Mouse (Mus musculus) hindbrain, embryonic 14.5 days (tissue): Measurements from ENCODE around the gene Arl14. TPM values are rescaled to one million over a fixed set of nuclear protein-coding genes. Genes with fewer than 3 reads are reported as not detected.
A peak's percentile ranks its signal among the peaks of the same experiment; 100 is the strongest.

ENCODE experiments used
- ATAC-seq: fragments of 200-750 bp; cut with Nextera tagmentation; 2 replicates; pipeline ENCODE4 v1.8.0; 2017; ENCODE audit warnings: moderate number of reproducible peaks, mild to moderate bottlenecking, moderate TSS enrichment, moderate library complexity; ENCODE audit not compliant: low FRiP score
- DNase-seq: peaks from one replicate; pipeline ENCODE4 v3.0.0-alpha.2; 2015; ENCODE audit warnings: low spot score
- H3K27ac ChIP-seq: fragments of 300-500 bp; sonication (generic); 2 replicates; pipeline ENCODE4 v1.5.1; 2014; ENCODE audit warnings: mild to moderate bottlenecking, moderate library complexity
- H3K27me3 ChIP-seq: fragments of 300-500 bp; sonication (generic); 2 replicates; pipeline ENCODE4 v1.6.1; 2014; ENCODE audit warnings: mild to moderate bottlenecking, low read length, mixed read lengths; ENCODE audit not compliant: control insufficient read depth, insufficient read depth
- H3K36me3 ChIP-seq: fragments of 300-500 bp; sonication (generic); replicated peaks from 2 replicates; pipeline ENCODE4 v1.6.1; 2014; ENCODE audit not compliant: control insufficient read depth, insufficient read depth
- H3K4me1 ChIP-seq: fragments of 300-500 bp; sonication (generic); replicated peaks from 2 replicates; pipeline ENCODE4 v1.6.1; 2014; ENCODE audit warnings: antibody characterized with exemption, low read length, mixed read lengths; ENCODE audit not compliant: control insufficient read depth, insufficient read depth
- H3K4me2 ChIP-seq: fragments of 300-500 bp; sonication (generic); replicated peaks from 2 replicates; pipeline ENCODE4 v1.6.1; 2014; ENCODE audit warnings: mild to moderate bottlenecking, moderate library complexity
- H3K4me3 ChIP-seq: fragments of 300-500 bp; sonication (generic); replicated peaks from 2 replicates; pipeline ENCODE4 v1.5.1; 2014; ENCODE audit warnings: mild to moderate bottlenecking, low read length
- H3K9ac ChIP-seq: fragments of 300-500 bp; sonication (generic); 2 replicates; pipeline ENCODE4 v1.6.1; 2014
- H3K9me3 ChIP-seq: fragments of 300-500 bp; sonication (generic); 2 replicates; pipeline ENCODE4 v1.6.1; 2016; ENCODE audit warnings: low read length; ENCODE audit not compliant: control insufficient read depth
- WGBS: fragments of 180-500 bp; shearing (Covaris S2); extraction: QIAGEN DNeasy Blood & Tissue Kit; methylation state at CpG from one replicate; pipeline ENCODE4 v1.1.7; 2014; 5-methylcytosine and 5-hydroxymethylcytosine counted together
- polyA plus RNA-seq: library from polyadenylated mRNA; unstranded; fragments of >200 nt; fragmentation: Nextera tagmentation; extraction: Ambion mirVana; gene quantifications from 2 replicates; pipeline ENCODE4 v1.2.1, GENCODE M21; 2014

The Arl14 gene
- polyA plus RNA-seq, result not detected in 2 replicates

- H3K9ac ChIP-seq, result no peak within 1 kb of the TSS
- no peak within 1 kb of the TSS for H3K4me2 ChIP-seq
- no peaks in the 10 kb centered on the region for H3K9me3 ChIP-seq
- H3K4me1 ChIP-seq, result no peaks in the 10 kb centered on the region
- H3K4me3 ChIP-seq, result no peak within 1 kb of the TSS
- WGBS, result 88% methylated on average over 8 of the region's 8 CpGs
- no peak for ATAC-seq
- H3K27ac ChIP-seq, result no peak within 1 kb of the TSS
- H3K36me3 ChIP-seq, result no peaks in the 10 kb centered on the region
- no peaks in the 10 kb centered on the region for H3K27me3 ChIP-seq
- no peak for DNase-seq
Measured at GRCm38 (mm10) chr3:69221806-69222501, at the start of gene Arl14. Gene Arl14, plus strand, starts transcription at chr3:69222419.

DNA sequence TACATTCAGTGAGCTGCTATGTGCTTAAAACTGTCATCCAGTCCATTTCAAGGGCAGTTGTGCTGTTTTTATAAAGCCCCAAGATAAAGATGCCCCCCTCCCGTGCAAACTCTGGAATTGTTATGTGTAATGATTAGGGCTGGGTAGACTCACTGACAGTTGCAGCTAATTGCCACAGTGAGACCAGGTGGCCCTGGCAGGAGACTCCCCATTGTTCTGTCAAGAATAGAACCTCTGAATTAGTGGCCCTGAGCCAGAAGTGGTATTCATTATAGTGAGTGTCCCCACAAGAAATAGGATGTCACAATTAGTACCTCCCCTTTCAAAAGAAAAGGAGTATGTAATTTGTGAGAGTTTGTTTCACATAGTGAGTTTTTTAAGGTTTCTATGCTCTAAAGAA lies 47.0 kb upstream of the Arl14 start:
- no peak for ATAC-seq
- H3K9ac ChIP-seq, result no peak overlapping the region
- no peaks in the 10 kb centered on the region for H3K36me3 ChIP-seq
- no peak for DNase-seq
- H3K9me3 ChIP-seq, result no peaks in the 10 kb centered on the region
- no peaks in the 10 kb centered on the region for H3K27me3 ChIP-seq
- H3K27ac ChIP-seq, result no peak overlapping the region
- no peak overlapping the region for H3K4me3 ChIP-seq
- no peak overlapping the region for H3K4me2 ChIP-seq
- H3K4me1 ChIP-seq, result peaks cover 6% of the 10 kb centered on the region; the same call in 1 of the 2 replicates
- WGBS, result 10% methylated on average over 1 of the region's 1 CpGs

DNA sequence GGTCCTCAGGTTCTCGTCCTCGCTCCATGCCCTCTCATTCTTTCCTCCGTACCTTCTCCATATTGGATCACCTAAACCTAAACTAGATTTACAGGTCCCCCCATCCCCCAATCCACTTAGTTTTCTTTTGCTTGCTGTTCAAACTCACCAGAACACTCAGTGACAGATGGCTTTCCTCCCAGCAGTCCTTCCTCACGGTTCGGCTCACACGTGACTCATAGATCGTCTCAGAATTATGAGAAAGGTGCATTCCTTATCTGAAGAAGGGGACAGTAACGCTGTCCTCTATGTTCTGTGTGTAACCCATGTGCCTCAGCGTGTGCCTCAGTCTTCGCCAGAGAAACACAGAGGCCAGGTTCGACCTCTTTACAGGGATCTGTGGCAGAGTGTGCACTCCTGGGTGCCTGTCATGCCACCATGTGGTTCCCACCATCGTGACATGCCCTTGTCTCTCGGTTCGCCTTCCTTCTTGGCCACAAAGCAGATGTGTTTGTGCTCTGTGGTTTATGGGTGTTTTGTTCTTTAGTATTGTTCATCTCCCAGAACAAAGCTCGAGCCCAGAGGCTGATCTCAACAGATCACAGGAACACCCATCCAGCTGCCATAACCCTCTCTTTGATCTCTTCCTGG lies 44.9 kb upstream of the Arl14 start:
- H3K9ac ChIP-seq, result no peak overlapping the region
- WGBS, result 80% methylated on average over 15 of the region's 15 CpGs
- peaks cover 6% of the 10 kb centered on the region; the same call in 1 of the 2 replicates for H3K4me1 ChIP-seq
- no peaks in the 10 kb centered on the region for H3K9me3 ChIP-seq
- no peak for DNase-seq
- no peaks in the 10 kb centered on the region for H3K27me3 ChIP-seq
- no peak overlapping the region for H3K4me2 ChIP-seq
- no peak overlapping the region for H3K4me3 ChIP-seq
- no peaks in the 10 kb centered on the region for H3K36me3 ChIP-seq
- no peak for ATAC-seq
- H3K27ac ChIP-seq, result no peak overlapping the region

DNA sequence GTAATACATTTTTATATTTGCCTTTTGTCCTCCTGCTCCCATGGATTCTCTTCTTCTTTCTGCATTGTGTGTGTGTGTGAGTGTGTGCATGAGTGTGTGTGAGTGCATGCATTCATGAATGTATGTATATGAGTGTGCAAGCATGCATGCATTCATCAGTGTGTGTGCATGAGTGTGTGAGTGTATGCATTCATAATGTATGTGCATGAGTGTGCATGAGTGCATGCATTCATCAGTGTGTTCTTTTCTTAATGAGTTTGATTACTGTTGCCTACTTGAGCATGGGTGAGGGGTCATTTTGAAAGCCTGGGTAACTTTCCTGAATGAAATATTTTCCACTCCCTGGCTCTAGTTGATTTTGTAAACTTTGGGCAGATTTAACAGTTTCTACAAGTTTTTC lies 44.3 kb upstream of the Arl14 start:
- Histone ChIP-seq H3K9me3 (no peaks in the 10 kb centered on the region), H3K27ac (no peak overlapping the region), H3K4me3 (no peak overlapping the region), H3K4me1 (peaks cover 6% of the 10 kb centered on the region; the same call in 1 of the 2 replicates), H3K4me2 (no peak overlapping the region), H3K27me3 (no peaks in the 10 kb centered on the region), H3K9ac (no peak overlapping the region), H3K36me3 (no peaks in the 10 kb centered on the region)
- no peak for DNase-seq
- no peak for ATAC-seq

- Histone ChIP-seq H3K9ac (no peak overlapping the region), H3K4me2 (no peak overlapping the region), H3K4me1 (peaks cover 6% of the 10 kb centered on the region; the same call in 1 of the 2 replicates), H3K36me3 (no peaks in the 10 kb centered on the region), H3K4me3 (no peak overlapping the region), H3K27me3 (no peaks in the 10 kb centered on the region), H3K27ac (no peak overlapping the region), H3K9me3 (no peaks in the 10 kb centered on the region)
- DNase-seq (peak; percentile 38), ATAC-seq (peak; percentile 77)
- 37% methylated on average over 14 of the region's 14 CpGs for WGBS
Measured at GRCm38 (mm10) chr3:69178365-69179004, 43.7 kb upstream of the Arl14 start.

DNA sequence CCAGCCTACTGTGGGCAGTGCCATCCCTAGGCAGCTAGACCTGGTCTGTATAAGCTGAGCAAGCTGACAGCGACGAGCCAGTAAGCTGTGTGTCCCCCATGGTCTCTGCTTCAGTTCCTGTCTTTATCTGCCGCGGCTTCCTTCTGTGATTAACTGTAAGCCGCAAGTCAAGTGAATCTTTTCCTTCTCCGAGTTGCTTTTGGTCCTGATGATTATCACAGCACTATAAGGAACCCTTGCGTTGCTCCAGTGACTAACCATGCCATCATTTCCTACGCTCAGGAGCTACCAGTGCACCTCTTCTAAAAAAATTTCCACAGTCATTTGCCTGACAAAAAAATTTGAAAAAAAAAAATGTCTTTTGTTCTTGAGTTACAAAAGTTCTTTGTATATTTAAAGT lies 40.7 kb upstream of the Arl14 start:
- Histone ChIP-seq H3K36me3 (no peaks in the 10 kb centered on the region), H3K9me3 (no peaks in the 10 kb centered on the region), H3K4me3 (no peak overlapping the region), H3K27ac (no peak overlapping the region), H3K4me1 (peaks cover 6% of the 10 kb centered on the region; the same call in 1 of the 2 replicates), H3K4me2 (no peak overlapping the region), H3K9ac (no peak overlapping the region), H3K27me3 (no peaks in the 10 kb centered on the region)
- 93% methylated on average over 8 of the region's 8 CpGs for WGBS
- DNase-seq (no peak), ATAC-seq (no peak)

DNA sequence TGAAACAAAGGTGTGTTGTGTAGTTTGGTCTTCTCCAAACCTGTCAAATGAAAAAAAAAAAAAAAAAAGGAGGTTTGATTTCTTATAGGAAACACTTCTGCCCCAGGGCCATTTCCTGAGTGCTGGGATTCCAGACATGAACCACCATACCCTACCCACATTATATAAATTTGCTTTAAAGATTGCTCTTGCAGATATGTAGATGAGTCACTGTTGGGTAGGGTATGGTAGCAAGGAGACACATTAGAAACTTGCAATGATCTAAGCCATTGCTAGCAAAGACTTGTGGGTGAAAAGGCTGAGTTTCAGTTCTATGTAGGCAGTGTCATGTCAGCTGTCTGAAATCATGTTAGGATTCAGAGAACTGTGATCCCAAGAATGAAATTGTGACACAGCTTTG lies 40.0 kb upstream of the Arl14 start:
- no peak overlapping the region for H3K4me3 ChIP-seq

GRCm38 (mm10) chr3:69185244-69185643 lies 37.0 kb upstream of the Arl14 start:
- Histone ChIP-seq H3K9me3 (no peaks in the 10 kb centered on the region), H3K4me2 (no peak overlapping the region), H3K9ac (no peak overlapping the region), H3K4me3 (no peak overlapping the region), H3K27ac (no peak overlapping the region), H3K36me3 (no peaks in the 10 kb centered on the region), H3K4me1 (no peaks in the 10 kb centered on the region), H3K27me3 (no peaks in the 10 kb centered on the region)
- ATAC-seq (no peak), DNase-seq (no peak)
- 91% methylated on average over 7 of the region's 7 CpGs for WGBS

More for the DNA sequence above, 40.0 kb upstream of the Arl14 start:
- Histone ChIP-seq H3K27ac (no peak overlapping the region), H3K4me2 (no peak overlapping the region), H3K9ac (no peak overlapping the region), H3K27me3 (no peaks in the 10 kb centered on the region), H3K9me3 (no peaks in the 10 kb centered on the region), H3K4me1 (peaks cover 6% of the 10 kb centered on the region; the same call in 1 of the 2 replicates), H3K36me3 (no peaks in the 10 kb centered on the region)
- ATAC-seq, result no peak
- DNase-seq, result no peak

DNA sequence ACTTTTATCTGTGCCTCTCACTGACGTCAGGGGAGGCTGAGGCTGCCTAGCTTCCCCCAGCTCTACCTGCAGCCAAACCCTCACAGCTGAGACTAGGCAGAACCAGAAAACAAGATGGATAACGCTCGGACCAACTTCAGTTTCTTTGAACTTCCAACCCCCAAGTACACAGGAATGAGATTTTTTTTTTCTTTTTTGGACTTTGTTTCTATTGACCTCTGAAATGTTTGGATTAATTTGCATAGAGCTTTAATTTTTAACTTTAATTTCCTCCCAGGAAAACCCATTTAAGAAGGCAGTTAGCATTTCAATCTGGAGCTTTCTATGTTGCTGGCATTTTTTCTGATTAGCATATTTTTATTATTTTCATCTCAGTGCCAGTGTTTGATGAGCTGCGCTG lies 36.2 kb upstream of the Arl14 start:
- H3K4me1 ChIP-seq, result no peaks in the 10 kb centered on the region
- no peak overlapping the region for H3K4me2 ChIP-seq
- 84% methylated on average over 4 of the region's 4 CpGs for WGBS
- H3K9ac ChIP-seq, result no peak overlapping the region
- no peak overlapping the region for H3K4me3 ChIP-seq
- H3K9me3 ChIP-seq, result no peaks in the 10 kb centered on the region
- H3K36me3 ChIP-seq, result no peaks in the 10 kb centered on the region
- H3K27me3 ChIP-seq, result no peaks in the 10 kb centered on the region
- no peak for ATAC-seq
- no peak overlapping the region for H3K27ac ChIP-seq
- DNase-seq, result no peak
